Mouse (Mus musculus) embryo, embryonic 10.5 days (tissue): ENCODE results near the gene Lrrc8a.

ENCODE experiments used
- DNase-seq: peaks from one replicate; pipeline ENCODE4 v3.0.0-alpha.2; 2015; ENCODE audit warnings: low spot score

Lrrc8a gene

DNA sequence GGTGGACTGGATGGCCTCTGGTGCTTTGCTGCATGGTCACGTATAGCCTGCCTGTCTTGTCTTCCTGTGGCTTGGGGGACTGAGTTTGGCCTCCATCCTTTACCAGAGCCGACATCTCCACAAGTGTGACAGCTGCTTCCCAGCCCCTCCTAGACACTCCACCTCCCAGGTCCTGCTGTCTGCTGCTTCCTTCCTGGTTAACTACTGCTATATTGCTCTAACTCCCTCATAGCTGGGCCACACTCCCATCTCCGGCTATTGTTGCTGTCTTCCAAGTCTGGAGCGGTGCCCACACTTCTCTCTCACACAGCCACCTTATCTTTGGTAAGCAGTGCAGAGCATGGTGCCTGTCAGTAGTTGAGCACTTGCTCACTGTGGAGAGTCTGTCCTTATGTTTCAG is 2.3 kb downstream of the Lrrc8a start:
- no peak for DNase-seq

DNA sequence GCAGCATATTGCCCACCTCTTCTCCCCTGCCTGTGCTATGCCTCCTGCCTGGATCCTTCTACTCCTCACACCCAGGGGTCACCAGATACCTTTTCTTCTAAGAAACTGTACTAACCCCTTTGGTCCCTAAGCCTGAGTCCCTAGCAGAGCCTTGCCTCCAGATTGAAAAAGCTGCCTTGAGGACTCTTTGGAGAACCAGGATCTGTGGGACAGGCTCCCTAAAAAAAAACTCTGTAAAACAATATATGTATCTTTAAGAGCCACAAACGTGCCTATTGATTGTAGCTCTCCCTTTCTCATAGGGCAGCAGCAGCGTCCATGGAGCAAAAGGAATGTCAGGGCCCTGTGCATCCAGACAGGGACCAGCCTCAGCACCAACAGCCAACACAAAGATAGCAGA is 2.8 kb downstream of the Lrrc8a start, which contains the start of gene Gm28035:
Gene Gm28035 (plus strand): TSS at position 301 of the 400 bp plus-strand sequence.
- no peak for DNase-seq

DNA sequence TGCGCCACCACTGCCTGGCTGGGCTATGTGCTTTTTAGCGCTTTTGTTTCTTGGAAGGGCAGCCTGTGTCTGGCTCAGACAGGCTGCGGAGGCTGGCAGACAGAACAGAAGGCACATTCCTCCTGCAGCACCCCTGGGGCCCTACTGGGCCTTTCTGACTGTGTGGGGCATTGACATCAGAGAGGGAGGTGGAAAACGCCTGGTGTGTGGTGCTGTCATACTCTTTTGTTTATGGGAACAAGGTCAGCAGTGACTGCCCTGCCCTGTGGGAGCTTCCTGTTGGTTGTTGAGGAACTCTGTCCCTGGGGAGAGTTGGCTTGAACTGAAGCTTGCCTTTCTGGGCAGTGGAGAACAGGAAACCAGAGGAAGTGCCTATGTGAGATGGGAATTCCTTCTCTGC is 5.0 kb downstream of the Lrrc8a start:
- DNase-seq, result peak; percentile 69

DNA sequence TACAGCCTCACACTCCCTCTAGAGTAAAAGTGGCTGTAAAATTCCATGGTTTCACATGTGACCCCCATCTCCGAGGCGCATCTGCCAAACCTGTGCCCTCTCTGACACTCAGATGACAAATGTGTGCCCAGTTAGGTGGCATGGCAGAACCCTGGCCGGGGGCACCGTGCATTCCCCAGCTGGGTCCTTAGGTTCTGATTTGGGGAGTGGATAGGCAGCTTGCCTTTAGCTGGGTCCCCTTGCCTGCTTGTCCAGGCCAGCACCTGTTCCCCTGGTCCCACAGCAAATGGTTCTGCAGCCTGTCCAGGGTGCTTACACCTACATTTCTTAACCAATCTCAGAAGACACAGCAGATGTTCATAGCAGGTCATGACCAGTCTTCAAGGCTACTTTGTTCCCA is 5.9 kb downstream of the Lrrc8a start:
- DNase-seq, result no peak

DNA sequence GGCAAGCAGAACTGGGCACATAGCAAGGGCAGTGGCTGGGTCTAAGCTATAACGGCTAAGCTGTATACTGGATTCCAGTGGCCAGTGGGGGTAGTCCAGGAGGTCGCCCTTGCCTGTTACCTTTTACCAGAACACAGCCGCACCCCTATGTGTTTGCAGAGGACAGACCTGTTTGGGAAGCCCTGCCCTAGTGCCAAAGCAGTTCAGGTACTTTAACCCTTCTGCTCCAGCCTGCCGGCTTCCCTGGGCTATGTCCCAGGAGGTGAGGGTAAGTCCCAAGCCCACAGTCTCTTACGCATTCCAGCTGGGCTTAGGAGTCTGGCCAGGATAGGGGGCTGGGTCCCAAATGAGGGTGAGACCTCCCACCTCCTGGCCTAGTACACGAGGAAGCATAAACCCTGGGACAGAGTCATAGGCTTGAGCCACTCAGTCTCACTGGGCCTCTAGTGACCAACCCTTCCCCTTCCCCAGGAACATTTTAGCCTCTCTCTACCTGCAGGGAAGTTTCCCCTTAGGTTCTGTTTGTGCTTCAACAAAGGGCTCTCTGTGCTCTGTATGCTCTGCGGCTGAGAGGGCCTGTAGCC is 7.2 kb downstream of the Lrrc8a start:
- DNase-seq, result no peak

DNA sequence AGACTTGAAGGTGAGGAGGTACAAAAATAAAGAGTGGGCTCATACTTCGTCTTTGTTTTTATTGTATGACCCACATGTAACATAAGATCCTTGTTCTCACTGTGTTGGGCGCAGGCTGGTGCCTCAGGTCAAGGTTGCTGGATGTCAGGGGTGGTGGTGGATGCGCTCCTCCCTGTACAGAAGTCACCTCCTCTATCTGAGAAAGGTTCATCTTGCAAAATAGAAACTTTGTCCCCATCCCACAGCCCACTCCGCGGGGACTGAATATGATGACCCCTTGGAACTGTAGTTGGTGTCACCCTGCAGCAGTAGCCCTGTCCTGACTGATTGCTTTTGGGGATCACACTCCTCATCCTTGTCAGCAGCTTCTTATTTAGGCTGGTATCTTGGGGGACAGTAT is 9.5 kb downstream of the Lrrc8a start:
- no peak for DNase-seq

DNA sequence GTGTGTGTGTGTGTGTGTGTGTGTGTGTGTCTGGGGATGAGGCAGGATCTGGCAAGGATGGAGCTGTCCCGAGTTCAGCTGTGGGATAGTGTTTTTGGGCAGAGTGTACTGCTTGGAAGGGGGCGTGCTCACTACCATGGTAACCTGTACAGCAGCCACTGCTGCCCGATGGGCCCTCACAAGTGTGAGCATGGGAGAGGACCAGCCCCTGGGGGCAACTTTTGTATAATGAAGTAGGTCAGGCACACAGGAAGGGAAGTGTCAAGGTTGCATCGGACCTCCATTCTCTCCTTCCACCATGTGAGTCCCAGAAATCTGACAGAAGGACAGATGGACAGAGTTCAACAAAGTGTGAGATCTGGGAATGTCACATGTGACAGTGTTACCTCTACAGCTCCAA is 10.2 kb downstream of the Lrrc8a start:
- no peak for DNase-seq

DNA sequence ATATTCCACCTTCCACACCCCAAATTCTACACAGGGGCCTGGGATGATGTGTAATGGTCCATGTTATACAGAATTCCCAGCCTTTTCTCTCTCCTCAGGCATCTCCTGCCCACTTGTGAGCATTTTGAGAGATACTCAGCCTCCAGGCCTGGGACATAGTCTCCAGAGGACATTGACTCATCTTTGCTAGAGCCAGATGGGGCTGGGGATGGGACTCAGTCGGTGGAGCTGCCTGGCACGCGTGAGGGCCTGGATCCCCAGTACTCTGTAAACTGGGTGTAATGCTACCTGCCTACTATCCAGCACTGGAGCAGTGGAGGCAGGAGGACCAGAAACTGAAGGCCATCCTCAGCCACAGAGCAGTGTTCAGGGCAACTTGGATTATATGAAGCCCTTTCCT is 11.7 kb downstream of the Lrrc8a start:
- DNase-seq, result no peak

DNA sequence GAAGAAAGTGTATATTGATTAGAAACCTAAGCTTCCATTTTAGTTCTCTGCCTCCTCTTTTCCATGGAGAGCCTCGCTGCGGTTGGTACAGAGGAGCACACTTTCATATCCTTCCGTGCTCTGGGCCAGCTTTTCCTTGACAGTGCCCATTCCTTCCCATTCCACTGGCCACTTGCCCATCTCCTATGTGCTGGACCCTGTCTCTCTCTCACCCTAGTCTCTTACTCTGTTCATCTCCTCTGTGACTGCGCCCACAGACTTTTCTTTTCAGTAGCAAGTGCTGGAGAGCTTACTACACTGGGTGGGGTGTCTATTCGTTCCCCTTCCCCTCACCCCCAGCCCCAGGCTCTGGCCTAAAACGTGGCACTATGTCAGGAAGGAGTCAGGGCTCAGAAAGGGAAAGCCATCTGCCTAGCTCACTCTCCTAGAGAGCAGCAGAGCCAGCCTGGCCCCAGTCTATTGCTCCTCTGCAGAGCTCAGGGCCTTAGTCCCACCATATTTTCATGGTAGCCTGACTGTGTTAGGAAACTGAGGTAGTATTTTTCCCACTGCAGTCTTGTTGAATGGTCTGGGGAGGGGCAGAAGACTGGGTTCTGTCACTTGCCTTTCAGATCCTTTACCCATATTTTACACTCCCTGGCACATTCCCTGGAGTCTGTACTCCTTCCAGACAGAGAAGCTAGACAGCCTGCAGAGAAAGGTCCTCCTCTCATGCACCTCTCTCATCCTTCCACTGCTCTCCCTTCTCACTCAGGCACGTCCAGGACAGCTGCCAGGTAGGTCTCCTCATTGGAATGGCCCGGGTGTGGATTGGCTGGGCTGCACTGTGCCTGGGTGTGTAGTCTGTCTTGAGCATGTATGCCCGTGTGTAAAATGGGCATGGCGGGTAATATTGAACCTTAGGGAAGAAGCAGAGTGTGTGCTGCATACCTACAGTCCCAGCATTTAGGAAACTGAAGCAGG is 12.9 kb downstream of the Lrrc8a start:
- DNase-seq, result no peak

DNA sequence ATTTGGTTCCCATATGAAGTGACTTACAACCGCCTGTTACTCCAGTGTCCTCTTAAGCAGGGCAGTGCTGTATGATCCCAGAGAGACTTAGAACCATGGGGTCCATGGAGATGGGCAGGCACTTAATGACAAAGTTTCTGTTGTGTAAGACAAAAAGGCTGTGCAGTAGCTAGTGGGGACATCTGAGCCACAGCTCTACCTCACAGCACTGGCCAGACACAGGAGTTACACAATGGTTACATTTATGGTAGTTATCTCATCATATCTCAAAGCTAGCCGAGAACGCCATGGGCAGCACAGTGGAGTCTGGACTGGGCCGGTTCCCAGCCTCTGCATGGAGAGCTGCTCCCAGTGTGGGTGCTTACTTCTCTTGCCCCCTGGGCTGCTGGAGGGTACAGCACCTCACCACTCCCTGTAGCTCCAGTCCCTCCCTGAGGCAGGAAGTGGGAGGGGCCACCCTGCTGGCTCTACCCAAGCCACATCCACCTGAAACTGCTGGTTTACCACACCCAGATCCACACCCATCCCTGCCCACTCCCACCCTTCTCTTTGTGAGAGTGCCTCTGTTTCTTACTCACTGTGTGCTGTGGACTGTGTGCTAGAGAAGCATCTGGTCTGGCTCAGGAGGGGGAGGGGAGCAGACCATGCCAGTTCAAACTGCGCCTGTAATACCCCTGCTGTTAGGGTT is 14.0 kb downstream of the Lrrc8a start:
- no peak for DNase-seq

DNA sequence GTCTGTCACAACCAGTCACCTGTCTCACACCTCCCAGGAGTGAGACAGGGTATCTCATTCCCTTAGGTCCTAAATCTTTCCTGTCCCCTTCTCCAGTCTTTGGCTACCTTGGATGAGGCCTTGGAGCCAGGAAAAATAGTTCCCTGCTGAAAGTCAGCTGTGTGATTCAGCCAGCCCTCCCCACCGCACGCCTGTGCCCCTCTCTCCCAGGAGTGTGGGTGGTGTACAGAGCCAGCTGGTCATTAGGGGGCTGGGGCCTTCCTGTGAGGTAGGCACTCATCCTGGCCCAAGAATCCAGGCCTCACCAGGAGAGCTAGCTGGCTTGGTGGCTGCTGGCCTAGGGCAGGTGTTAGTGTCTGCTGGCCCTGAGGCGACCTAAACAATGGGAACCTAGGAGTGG is 15.0 kb downstream of the Lrrc8a start:
- DNase-seq, result no peak

DNA sequence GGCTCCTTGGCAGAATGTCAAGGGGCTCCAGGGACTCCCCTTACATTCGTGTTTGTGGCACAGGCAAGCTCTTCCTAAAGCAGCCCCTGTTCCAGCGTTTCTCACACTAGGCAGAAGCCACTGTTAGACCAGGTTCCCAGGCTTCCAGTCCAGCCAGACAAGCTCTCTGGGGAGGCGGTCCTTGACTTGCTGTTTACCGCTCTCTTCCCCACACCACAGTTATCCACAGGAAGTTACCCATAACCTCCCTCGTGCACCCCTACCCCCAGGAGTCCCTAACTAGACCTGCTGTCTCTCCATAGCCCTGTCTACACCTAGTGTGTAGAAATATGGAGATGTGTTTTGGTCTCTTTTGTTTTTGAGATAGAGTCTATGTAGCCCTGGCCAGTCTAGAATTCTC is 16.3 kb downstream of the Lrrc8a start:
- no peak for DNase-seq

DNA sequence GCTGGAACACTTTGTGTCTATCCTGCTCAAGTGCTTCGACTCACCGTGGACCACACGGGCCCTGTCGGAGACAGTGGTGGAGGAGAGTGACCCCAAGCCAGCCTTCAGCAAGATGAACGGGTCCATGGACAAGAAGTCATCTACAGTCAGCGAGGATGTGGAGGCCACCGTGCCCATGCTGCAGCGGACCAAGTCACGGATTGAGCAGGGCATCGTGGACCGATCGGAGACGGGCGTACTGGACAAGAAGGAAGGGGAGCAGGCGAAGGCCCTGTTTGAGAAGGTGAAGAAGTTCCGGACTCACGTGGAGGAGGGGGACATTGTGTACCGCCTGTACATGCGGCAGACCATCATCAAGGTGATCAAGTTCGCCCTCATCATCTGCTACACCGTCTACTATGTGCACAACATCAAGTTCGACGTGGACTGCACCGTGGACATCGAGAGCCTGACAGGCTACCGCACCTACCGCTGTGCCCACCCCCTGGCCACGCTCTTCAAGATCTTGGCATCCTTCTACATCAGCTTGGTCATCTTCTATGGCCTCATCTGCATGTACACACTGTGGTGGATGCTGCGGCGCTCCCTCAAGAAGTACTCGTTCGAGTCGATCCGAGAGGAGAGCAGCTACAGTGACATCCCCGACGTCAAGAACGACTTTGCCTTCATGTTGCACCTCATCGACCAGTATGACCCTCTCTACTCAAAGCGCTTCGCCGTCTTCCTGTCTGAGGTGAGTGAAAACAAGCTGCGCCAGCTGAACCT is 18.3 kb downstream of the Lrrc8a start:
- no peak for DNase-seq

DNA sequence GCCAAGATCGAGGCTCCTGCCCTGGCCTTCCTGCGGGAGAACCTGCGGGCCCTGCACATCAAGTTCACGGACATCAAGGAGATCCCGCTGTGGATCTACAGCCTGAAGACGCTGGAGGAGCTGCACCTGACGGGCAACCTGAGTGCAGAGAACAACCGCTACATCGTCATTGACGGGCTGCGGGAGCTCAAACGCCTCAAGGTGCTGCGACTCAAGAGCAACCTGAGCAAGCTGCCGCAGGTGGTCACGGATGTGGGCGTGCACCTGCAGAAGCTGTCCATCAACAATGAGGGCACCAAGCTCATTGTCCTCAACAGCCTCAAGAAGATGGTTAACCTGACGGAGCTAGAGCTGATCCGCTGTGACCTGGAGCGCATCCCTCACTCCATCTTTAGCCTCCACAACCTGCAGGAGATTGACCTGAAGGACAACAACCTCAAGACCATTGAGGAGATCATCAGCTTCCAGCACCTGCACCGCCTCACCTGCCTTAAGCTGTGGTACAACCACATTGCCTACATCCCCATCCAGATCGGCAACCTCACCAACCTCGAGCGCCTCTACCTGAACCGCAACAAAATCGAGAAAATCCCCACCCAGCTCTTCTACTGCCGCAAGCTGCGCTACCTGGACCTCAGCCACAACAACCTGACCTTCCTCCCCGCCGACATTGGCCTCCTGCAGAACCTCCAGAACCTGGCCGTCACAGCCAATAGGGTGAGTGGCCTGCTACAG is 19.3 kb downstream of the Lrrc8a start:
- DNase-seq, result no peak

DNA sequence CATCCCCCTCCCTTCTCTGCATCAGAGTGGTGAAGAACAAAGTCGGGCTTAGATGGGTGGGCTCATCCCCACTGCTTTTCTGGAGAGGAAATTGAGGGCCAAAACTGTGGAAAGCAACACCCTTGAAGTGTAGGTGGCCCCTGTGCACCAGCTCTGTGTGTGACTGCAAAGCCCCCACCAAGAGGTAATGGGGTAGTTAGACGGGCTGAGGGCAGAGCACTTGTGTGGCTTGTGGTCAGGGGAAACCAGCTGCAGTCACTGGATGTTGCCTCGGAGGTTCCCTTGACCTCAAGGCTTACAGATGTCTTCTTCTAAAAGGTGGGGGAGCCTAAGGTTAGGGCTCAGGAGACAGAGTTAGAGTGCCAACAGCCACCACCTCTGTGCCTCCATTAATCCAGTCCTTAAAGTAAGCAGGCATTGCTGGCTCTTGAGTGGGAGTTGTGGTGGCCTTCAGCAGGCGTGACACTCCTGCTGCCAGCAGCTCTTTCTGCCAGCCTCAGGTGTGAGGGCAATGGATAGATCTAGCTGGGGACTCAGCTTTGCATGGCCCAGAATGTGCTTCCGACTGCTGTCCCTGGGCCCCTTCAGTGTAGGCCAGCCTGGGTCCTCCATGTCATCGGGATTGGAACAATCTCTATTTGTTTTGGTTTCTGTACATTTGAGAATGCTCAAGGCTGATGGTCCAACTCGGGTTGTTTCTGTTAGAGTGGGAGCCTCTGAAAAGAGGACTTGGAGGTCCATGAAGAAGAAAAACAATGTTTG is 20.4 kb downstream of the Lrrc8a start:
- DNase-seq, result no peak

DNA sequence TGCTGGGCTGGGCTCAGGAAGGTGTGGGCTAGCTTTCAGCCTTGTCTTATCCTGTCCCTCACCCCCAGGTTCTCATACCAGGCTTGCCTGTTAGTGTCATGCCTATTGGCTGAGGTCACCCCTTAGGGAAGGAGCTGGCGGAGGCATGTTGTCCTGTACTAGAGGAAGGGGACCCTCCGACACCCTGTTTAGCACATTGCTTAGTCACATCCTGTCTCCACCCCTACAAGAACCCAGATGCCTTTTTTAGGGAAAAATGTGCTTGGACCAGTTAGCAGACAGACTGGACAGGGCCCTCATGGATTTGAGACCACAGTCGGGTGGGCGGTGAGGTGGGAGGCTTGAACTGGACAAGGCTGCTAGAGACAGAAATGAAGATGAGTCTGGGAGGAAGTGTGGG is 21.1 kb downstream of the Lrrc8a start:
- DNase-seq, result no peak

DNA sequence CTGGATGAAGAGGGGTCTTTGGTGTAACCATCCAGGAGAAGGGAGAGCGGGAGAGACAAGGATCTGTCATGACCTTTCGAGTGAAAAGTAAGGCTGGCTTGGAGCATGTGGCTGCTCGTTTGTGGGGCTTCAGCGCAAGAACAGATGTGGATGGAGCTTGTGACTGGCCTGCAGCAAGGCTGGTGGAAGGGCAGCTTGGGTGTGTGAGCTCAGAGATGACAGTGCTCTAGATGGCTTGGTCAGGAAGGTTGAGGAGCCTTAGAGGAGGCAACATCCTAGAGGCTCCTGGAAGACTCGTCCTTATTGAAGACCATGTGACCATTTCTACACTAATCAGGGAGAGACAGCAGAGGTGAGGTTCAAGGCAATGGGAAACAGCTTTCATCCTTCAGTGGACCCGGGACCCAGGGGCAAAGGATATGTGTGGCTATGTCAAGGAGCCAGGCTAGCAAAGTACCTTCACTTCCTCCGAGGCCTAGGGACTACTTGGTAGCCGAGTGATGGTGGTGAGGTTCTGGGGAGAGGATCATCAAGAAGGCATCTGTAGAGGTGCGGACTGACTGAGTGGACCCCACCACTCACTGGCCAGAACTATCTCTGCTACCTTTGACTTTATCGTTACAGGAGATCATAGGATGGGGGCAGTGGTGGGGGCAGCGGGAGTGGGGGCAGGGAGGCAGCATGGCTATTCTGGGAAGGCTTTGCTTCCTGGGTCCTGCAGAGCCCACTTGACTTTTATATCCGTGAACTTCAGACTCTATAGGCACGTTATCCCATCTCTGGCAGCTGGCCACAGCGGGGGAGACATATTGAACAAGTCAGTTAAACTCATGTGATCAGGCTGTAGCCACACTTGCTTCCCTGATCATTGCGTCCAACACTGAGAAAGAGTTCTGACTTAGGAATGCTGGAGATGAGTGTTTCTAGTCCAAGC is 21.9 kb downstream of the Lrrc8a start:
- DNase-seq, result no peak

DNA sequence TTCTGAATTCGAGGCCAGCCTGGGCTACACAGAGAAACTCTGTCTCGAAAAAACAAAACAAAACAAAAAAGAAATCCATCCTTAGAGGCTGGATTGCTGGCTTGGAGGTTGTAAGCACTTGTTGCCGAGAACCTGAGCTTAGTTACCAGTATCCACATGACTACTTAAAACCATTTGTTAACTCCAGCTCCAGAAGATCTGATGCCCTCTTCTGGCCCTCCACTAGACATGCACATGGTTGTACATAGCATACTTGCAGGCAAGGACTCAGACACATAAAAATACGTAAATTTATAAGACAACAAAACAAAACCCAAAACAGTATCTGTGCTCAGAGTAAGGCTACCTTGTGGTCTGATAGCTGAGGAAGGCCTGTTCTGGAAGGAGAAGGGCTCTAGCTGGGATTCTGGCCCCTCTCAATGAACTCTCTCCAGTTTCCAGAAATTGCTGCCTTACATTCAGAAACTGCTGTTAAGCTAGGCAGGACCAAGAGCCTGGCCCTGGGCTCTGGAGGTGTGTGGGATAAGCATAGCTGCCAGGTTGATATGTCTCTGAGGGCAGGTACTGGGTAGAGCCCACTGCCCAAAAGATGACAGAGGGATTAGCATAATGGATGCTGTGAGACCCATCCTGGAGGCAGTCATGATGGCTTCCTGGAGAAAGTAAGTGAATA is 23.7 kb downstream of the Lrrc8a start:
- no peak for DNase-seq
